Mouse (Mus musculus) MEL (cell line): ENCODE measurements around the gene Atg5.

Experiments used
- CHD2 ChIP-seq: IDR thresholded peaks from 2 replicates; pipeline ENCODE4 v1.6.1; 2011; ENCODE audit warnings: low read length, improper control_type of control experiment
- CTCF ChIP-seq, 3 experiments: IDR thresholded peaks in 2 of 3; conservative IDR thresholded peaks in 1 of 3; 2 replicates each; pipeline ENCODE4 v1.5.1; 2011 to 2012; ENCODE audit warnings: low read length in 3 of 3, low read depth in 2 of 3, mild to moderate bottlenecking in 2 of 3, improper control_type of control experiment in 1 of 3, inconsistent platforms in 1 of 3, mixed read lengths in 1 of 3, moderate library complexity in 1 of 3; ENCODE audit not compliant: control insufficient read depth in 1 of 3, insufficient read depth in 1 of 3, poor library complexity in 1 of 3, severe bottlenecking in 1 of 3
- EP300 ChIP-seq, 2 experiments: IDR thresholded peaks; 2 replicates each; pipeline ENCODE4 v1.6.1; 2011; ENCODE audit warnings: improper control_type of control experiment in 2 of 2, low read length in 2 of 2, low read depth in 1 of 2, mild to moderate bottlenecking in 1 of 2
- ETS1 ChIP-seq: IDR thresholded peaks from 2 replicates; pipeline ENCODE4 v1.6.1; 2012; ENCODE audit warnings: low read depth, mild to moderate bottlenecking, inconsistent platforms, low read length, improper control_type of control experiment, moderate library complexity
- GATA1 ChIP-seq: IDR thresholded peaks from 2 replicates; pipeline ENCODE4 v1.6.1; 2011; ENCODE audit warnings: low read depth, low read length, improper control_type of control experiment
- NRF1 ChIP-seq: IDR thresholded peaks from 2 replicates; pipeline ENCODE4 v1.6.1; 2014; ENCODE audit warnings: low read depth, mild to moderate bottlenecking, inconsistent platforms, low read length, improper control_type of control experiment, moderate library complexity; ENCODE audit not compliant: poor library complexity, insufficient read depth, severe bottlenecking
- POLR2A ChIP-seq, 2 experiments: IDR thresholded peaks; 2 replicates each; pipeline ENCODE4 v1.6.1; 2011 to 2012; ENCODE audit warnings: low read length in 2 of 2, mild to moderate bottlenecking in 2 of 2, control low read depth in 1 of 2, improper control_type of control experiment in 1 of 2, low read depth in 1 of 2, moderate library complexity in 1 of 2; ENCODE audit not compliant: control insufficient read depth in 1 of 2, insufficient read depth in 1 of 2, poor library complexity in 1 of 2
- POLR2AphosphoS5 ChIP-seq: IDR thresholded peaks from 2 replicates; pipeline ENCODE4 v1.6.1; 2012; ENCODE audit warnings: low read depth, borderline replicate concordance, mild to moderate bottlenecking, inconsistent platforms, low read length, moderate library complexity, mixed read lengths
- RAD21 ChIP-seq: IDR thresholded peaks from 2 replicates; pipeline ENCODE4 v1.6.1; 2011; ENCODE audit warnings: mild to moderate bottlenecking, low read depth, low read length, improper control_type of control experiment
- USF1 ChIP-seq: IDR thresholded peaks from 2 replicates; pipeline ENCODE4 v1.6.1; 2014; ENCODE audit warnings: low read depth, mild to moderate bottlenecking, inconsistent platforms, low read length, improper control_type of control experiment, moderate library complexity
- USF2 ChIP-seq, 2 experiments: IDR thresholded peaks; 2 replicates each; pipeline ENCODE4 v1.6.1; 2011 to 2012; ENCODE audit warnings: improper control_type of control experiment in 2 of 2, low read length in 2 of 2, borderline replicate concordance in 1 of 2, inconsistent platforms in 1 of 2, low read depth in 1 of 2, mild to moderate bottlenecking in 1 of 2; ENCODE audit not compliant: insufficient read depth in 1 of 2

GRCm38 (mm10) chr10:44354393-44354792, 86.2 kb downstream of the Atg5 start:
- TF ChIP-seq ETS1 (no peak), CTCF (IDR thresholded peaks at IDR 0.05 in 2 of 3, conservative IDR thresholded peaks at IDR 0.05 in 1 of 3; ENCODE audit: control insufficient read depth in 1 of 3, insufficient read depth in 1 of 3, low read depth in 2 of 3, low read length in 3 of 3, poor library complexity in 1 of 3, severe bottlenecking in 1 of 3) (no peak), POLR2A (IDR thresholded peaks at IDR 0.05; ENCODE audit: control insufficient read depth in 1 of 2, insufficient read depth in 1 of 2, low read depth in 1 of 2, low read length in 2 of 2, poor library complexity in 1 of 2) (no peak), CHD2 (no peak), EP300 (IDR thresholded peaks at IDR 0.05; ENCODE audit: low read depth in 1 of 2, low read length in 2 of 2) (no peak), RAD21 (no peak), USF1 (no peak), USF2 (IDR thresholded peaks at IDR 0.05; ENCODE audit: borderline replicate concordance in 1 of 2, insufficient read depth in 1 of 2, low read depth in 1 of 2, low read length in 2 of 2) (no peak), NRF1 (no peak), GATA1 (no peak), POLR2AphosphoS5 (no peak)
